Mouse (Mus musculus): ENCODE data around the gene Rasa3.

DNA sequence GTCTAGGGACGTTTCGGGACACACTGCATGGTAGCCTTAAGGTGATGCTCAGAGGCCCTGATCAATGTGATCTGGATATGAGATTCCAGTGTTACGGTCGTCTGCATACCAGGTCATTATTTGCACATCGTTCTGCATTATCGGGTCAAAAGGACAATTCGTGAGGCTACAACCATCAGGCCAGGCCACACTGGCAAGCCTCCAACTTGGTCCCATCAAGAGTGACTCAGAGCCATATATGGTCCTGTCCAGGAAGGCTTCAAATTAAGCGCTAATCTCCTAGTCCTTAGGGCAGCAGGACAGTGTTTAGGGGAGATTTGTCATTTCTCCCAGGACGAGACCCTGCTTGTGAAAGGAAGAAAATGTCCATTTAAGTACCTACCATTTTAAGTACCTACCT, 63.3 kb downstream of the Rasa3 start:
- TF ChIP-seq CTCF (IDR thresholded peaks at IDR 0.05; ENCODE audit: low read depth) (no peak), EP300 (optimal IDR thresholded peaks at IDR 0.05) (no peak)
